Mouse (Mus musculus) heart, postnatal 0 days (tissue): Measurements from ENCODE around the gene Arhgef17.

Experiments
- CTCF ChIP-seq: IDR thresholded peaks from 2 replicates; pipeline ENCODE4 v1.5.1; 2016; ENCODE audit warnings: antibody characterized with exemption, control low read depth, low read depth
- EP300 ChIP-seq: IDR thresholded peaks from 2 replicates; pipeline ENCODE4 v1.6.1; 2016; ENCODE audit warnings: antibody characterized with exemption, low read depth

DNA sequence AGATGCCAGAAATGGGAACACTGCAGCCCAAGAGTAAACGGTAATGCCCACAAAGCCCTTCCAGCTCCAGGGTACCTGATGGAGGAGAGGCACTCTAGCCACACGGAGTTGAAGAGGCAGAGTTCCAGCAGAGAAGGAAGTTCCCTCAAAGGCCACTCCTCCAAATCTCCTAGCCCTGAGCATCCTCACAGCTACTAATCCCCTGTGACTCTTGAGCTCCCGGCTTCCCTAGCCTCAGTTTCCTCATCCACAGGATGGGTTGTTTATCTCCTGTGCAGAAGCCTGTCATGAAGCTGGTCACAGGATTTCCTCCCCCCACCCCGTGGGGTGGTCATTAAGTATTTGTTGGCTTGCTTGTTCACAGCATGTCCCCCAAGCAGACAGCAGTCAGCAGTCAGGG lies 76.6 kb downstream of the Arhgef17 start:
- TF ChIP-seq CTCF: no peak
- no peak for TF ChIP-seq EP300
